Mouse (Mus musculus) layer of hippocampus, adult 11-12 months (tissue): ENCODE measurements around the gene Kif7.

Source experiments
- DNase-seq: peaks from one replicate; pipeline ENCODE4 v3.0.0; 2022; ENCODE audit warnings: low spot score

Gene Kif7

GRCm38 (mm10) chr7:79715187-79715981 is at the start of gene Kif7:
Gene Kif7 (minus strand): TSS chr7:79715720.
- no peak for DNase-seq

GRCm38 (mm10) chr7:79762106-79762505 is 46.6 kb upstream of the Kif7 start:
- no peak for DNase-seq

GRCm38 (mm10) chr7:79761124-79761876 is 45.8 kb upstream of the Kif7 start:
- no peak for DNase-seq

- DNase-seq: no peak
Measured at GRCm38 (mm10) chr7:79759766-79760165, 44.2 kb upstream of the Kif7 start.

- DNase-seq: no peak
Measured at GRCm38 (mm10) chr7:79758176-79758575, 42.7 kb upstream of the Kif7 start.

- no peak for DNase-seq
Measured at GRCm38 (mm10) chr7:79756334-79756733, 40.8 kb upstream of the Kif7 start.

- DNase-seq: no peak
Measured at GRCm38 (mm10) chr7:79749511-79749910, 34.0 kb upstream of the Kif7 start.

- no peak for DNase-seq
Measured at GRCm38 (mm10) chr7:79747659-79748058, 32.1 kb upstream of the Kif7 start.

GRCm38 (mm10) chr7:79744585-79744984 is 29.1 kb upstream of the Kif7 start:
- no peak for DNase-seq

GRCm38 (mm10) chr7:79744051-79744450 is 28.5 kb upstream of the Kif7 start:
- no peak for DNase-seq

GRCm38 (mm10) chr7:79742659-79743536 is 27.4 kb upstream of the Kif7 start, which contains the start of the genes Pex11a and Wdr93:
Gene Pex11a (minus strand): TSS chr7:79743131.
Gene Wdr93 (plus strand): TSS chr7:79743163.
- DNase-seq: peak; percentile 86

- DNase-seq: no peak
Measured at GRCm38 (mm10) chr7:79742277-79742658, 26.7 kb upstream of the Kif7 start.

- no peak for DNase-seq
Measured at GRCm38 (mm10) chr7:79740279-79740678, 24.8 kb upstream of the Kif7 start.

- DNase-seq: no peak
Measured at GRCm38 (mm10) chr7:79738913-79739312, 23.4 kb upstream of the Kif7 start.

- no peak for DNase-seq
Measured at GRCm38 (mm10) chr7:79736511-79736910, 21.0 kb upstream of the Kif7 start.

GRCm38 (mm10) chr7:79734563-79734962 is 19.0 kb upstream of the Kif7 start:
- DNase-seq: no peak

- no peak for DNase-seq
Measured at GRCm38 (mm10) chr7:79732622-79733021, 17.1 kb upstream of the Kif7 start, which contains the start of gene Plin1. Gene Plin1 (minus strand): TSS chr7:79732903.

- no peak for DNase-seq
Measured at GRCm38 (mm10) chr7:79731438-79731837, 15.9 kb upstream of the Kif7 start.

- no peak for DNase-seq
Measured at GRCm38 (mm10) chr7:79729743-79730370, 14.3 kb upstream of the Kif7 start.

- DNase-seq: peak; percentile 72
Measured at GRCm38 (mm10) chr7:79729169-79729568, 13.6 kb upstream of the Kif7 start.

GRCm38 (mm10) chr7:79728219-79728618 is 12.7 kb upstream of the Kif7 start:
- DNase-seq: peak; percentile 56

- peak; percentile 50 for DNase-seq
Measured at GRCm38 (mm10) chr7:79727091-79727490, 11.6 kb upstream of the Kif7 start.
